Mouse (Mus musculus) stomach, embryonic 15.5 days (tissue): Measurements from ENCODE around the gene Kat2a. TPM values are rescaled to one million over a fixed set of nuclear protein-coding genes. Genes with fewer than 3 reads are reported as not detected.

Experiments
- ATAC-seq: fragments of 200-750 bp; cut with Nextera tagmentation; 2 replicates; pipeline ENCODE4 v1.8.0; 2017; ENCODE audit warnings: low read depth, moderate number of reproducible peaks, moderate TSS enrichment; ENCODE audit not compliant: insufficient read depth, low FRiP score
- H3K27ac ChIP-seq: fragments of 300-500 bp; sonication (generic); 2 replicates; pipeline ENCODE4 v1.5.1; 2015; ENCODE audit warnings: mild to moderate bottlenecking, inconsistent platforms
- H3K27me3 ChIP-seq: fragments of 300-500 bp; sonication (generic); replicated peaks from 2 replicates; pipeline ENCODE4 v1.6.1; 2015; ENCODE audit warnings: inconsistent platforms
- H3K36me3 ChIP-seq: fragments of 300-500 bp; sonication (generic); 2 replicates; pipeline ENCODE4 v1.6.1; 2015; ENCODE audit warnings: inconsistent platforms
- H3K4me1 ChIP-seq: fragments of 300-500 bp; sonication (generic); 2 replicates; pipeline ENCODE4 v1.6.1; 2015; ENCODE audit warnings: inconsistent platforms
- H3K4me2 ChIP-seq: fragments of 300-500 bp; sonication (generic); 2 replicates; pipeline ENCODE4 v1.6.1; 2015; ENCODE audit warnings: mild to moderate bottlenecking, inconsistent platforms
- H3K4me3 ChIP-seq: fragments of 300-500 bp; sonication (generic); replicated peaks from 2 replicates; pipeline ENCODE4 v1.5.1; 2015; ENCODE audit warnings: inconsistent platforms
- H3K9ac ChIP-seq: fragments of 300-500 bp; sonication (generic); 2 replicates; pipeline ENCODE4 v1.6.1; 2015; ENCODE audit warnings: inconsistent platforms
- H3K9me3 ChIP-seq: fragments of 300-500 bp; sonication (generic); 2 replicates; pipeline ENCODE4 v1.6.1; 2016; ENCODE audit warnings: inconsistent platforms
- WGBS: fragments of 180-500 bp; shearing (Covaris S2); methylation state at CpG from one replicate; pipeline ENCODE4 v1.1.7; 2015; 5-methylcytosine and 5-hydroxymethylcytosine counted together
- polyA plus RNA-seq: library from polyadenylated mRNA; unstranded; fragments of >200 nt; fragmentation: Nextera tagmentation; extraction: Ambion mirVana; gene quantifications from 2 replicates; pipeline ENCODE4 v1.2.1, GENCODE M21; 2015

Kat2a gene
- polyA plus RNA-seq, 1 experiment from 2014 or later: 47.3 TPM

- no peak overlapping the region for H3K27ac ChIP-seq
- H3K4me2 ChIP-seq: peak overlapping the region; percentile 46; the same call in 1 of the 2 replicates
- H3K9ac ChIP-seq: no peak overlapping the region
- peaks cover 8% of the 10 kb centered on the region for H3K4me1 ChIP-seq
- H3K4me3 ChIP-seq: no peak overlapping the region
- ATAC-seq: no peak
- no peaks in the 10 kb centered on the region for H3K27me3 ChIP-seq
- H3K36me3 ChIP-seq: peaks cover 33% of the 10 kb centered on the region
- no peaks in the 10 kb centered on the region for H3K9me3 ChIP-seq
- 64% methylated on average over 11 of the region's 11 CpGs for WGBS
Observed at GRCm38 (mm10) chr11:100703366-100703765, 8.9 kb downstream of the Kat2a start.

GRCm38 (mm10) chr11:100702906-100703305 lies 9.4 kb downstream of the Kat2a start:
- no peak overlapping the region for H3K9ac ChIP-seq
- peak overlapping the region; percentile 46 for H3K4me2 ChIP-seq
- H3K27ac ChIP-seq: no peak overlapping the region
- 39% methylated on average over 7 of the region's 7 CpGs for WGBS
- no peaks in the 10 kb centered on the region for H3K27me3 ChIP-seq
- no peak overlapping the region for H3K4me3 ChIP-seq
- ATAC-seq: no peak
- peaks cover 8% of the 10 kb centered on the region for H3K4me1 ChIP-seq
- H3K36me3 ChIP-seq: peaks cover 28% of the 10 kb centered on the region
- H3K9me3 ChIP-seq: no peaks in the 10 kb centered on the region

GRCm38 (mm10) chr11:100702081-100702851 lies 10.0 kb downstream of the Kat2a start:
- peak; percentile 40; the same call in 1 of the 2 replicates for ATAC-seq
- Histone ChIP-seq H3K4me2 (peak overlapping the region; percentile 46), H3K9ac (no peak overlapping the region), H3K27ac (no peak overlapping the region), H3K27me3 (no peaks in the 10 kb centered on the region), H3K36me3 (peaks cover 23% of the 10 kb centered on the region), H3K4me1 (peaks cover 8% of the 10 kb centered on the region), H3K4me3 (no peak overlapping the region), H3K9me3 (no peaks in the 10 kb centered on the region)
- WGBS: 38% methylated on average over 19 of the region's 19 CpGs

- no peak for ATAC-seq
Observed at GRCm38 (mm10) chr11:100701301-100701700, 11.0 kb downstream of the Kat2a start.

GRCm38 (mm10) chr11:100700710-100701109 lies 11.6 kb downstream of the Kat2a start:
- WGBS: 67% methylated on average over 3 of the region's 3 CpGs
- no peaks in the 10 kb centered on the region for H3K27me3 ChIP-seq
- H3K27ac ChIP-seq: no peak overlapping the region
- no peak overlapping the region for H3K4me3 ChIP-seq
- H3K9me3 ChIP-seq: no peaks in the 10 kb centered on the region
- H3K9ac ChIP-seq: no peak overlapping the region
- H3K36me3 ChIP-seq: peaks cover 7% of the 10 kb centered on the region
- H3K4me1 ChIP-seq: peaks cover 8% of the 10 kb centered on the region
- peak overlapping the region; percentile 46; the same call in 1 of the 2 replicates for H3K4me2 ChIP-seq
- no peak for ATAC-seq

More at GRCm38 (mm10) chr11:100701301-100701700, 11.0 kb downstream of the Kat2a start:
- Histone ChIP-seq H3K4me3 (peak overlapping the region; percentile 27), H3K4me2 (peak overlapping the region; percentile 46), H3K4me1 (peaks cover 8% of the 10 kb centered on the region), H3K27ac (no peak overlapping the region), H3K9ac (no peak overlapping the region), H3K27me3 (no peaks in the 10 kb centered on the region), H3K36me3 (peaks cover 13% of the 10 kb centered on the region), H3K9me3 (no peaks in the 10 kb centered on the region)
- 8% methylated on average over 14 of the region's 14 CpGs for WGBS

- Histone ChIP-seq H3K4me3 (no peak overlapping the region), H3K4me1 (peaks cover 4% of the 10 kb centered on the region), H3K9me3 (no peaks in the 10 kb centered on the region), H3K4me2 (no peak overlapping the region), H3K27me3 (no peaks in the 10 kb centered on the region), H3K9ac (no peak overlapping the region), H3K27ac (no peak overlapping the region), H3K36me3 (no peaks in the 10 kb centered on the region)
- 65% methylated on average over 7 of the region's 7 CpGs for WGBS
- no peak for ATAC-seq
Observed at GRCm38 (mm10) chr11:100697921-100698320, 14.3 kb downstream of the Kat2a start.

- ATAC-seq: no peak
- 43% methylated on average over 5 of the region's 5 CpGs for WGBS
Observed at GRCm38 (mm10) chr11:100694926-100695325, 17.3 kb downstream of the Kat2a start.

GRCm38 (mm10) chr11:100693154-100693553 lies 19.1 kb downstream of the Kat2a start:
- ATAC-seq: no peak
- WGBS: 28% methylated on average over 5 of the region's 5 CpGs

More at GRCm38 (mm10) chr11:100694926-100695325, 17.3 kb downstream of the Kat2a start:
- Histone ChIP-seq H3K27me3 (peaks cover 18% of the 10 kb centered on the region), H3K4me1 (peaks cover 9% of the 10 kb centered on the region; the same call in 1 of the 2 replicates), H3K36me3 (no peaks in the 10 kb centered on the region), H3K9ac (no peak overlapping the region), H3K4me2 (no peak overlapping the region), H3K9me3 (no peaks in the 10 kb centered on the region), H3K4me3 (no peak overlapping the region), H3K27ac (no peak overlapping the region)

GRCm38 (mm10) chr11:100692164-100692616 lies 20.1 kb downstream of the Kat2a start, which contains the start of gene Zfp385c:
Zfp385c (minus strand) TSS chr11:100692455.
- Histone ChIP-seq H3K4me2 (peak within 1 kb of the TSS; percentile 66), H3K4me1 (peaks cover 9% of the 10 kb centered on the region; the same call in 1 of the 2 replicates), H3K27me3 (peaks cover 18% of the 10 kb centered on the region), H3K9ac (peak within 1 kb of the TSS; percentile 22; the same call in 1 of the 2 replicates), H3K36me3 (no peaks in the 10 kb centered on the region), H3K9me3 (no peaks in the 10 kb centered on the region), H3K4me3 (peak within 1 kb of the TSS; percentile 33), H3K27ac (no peak within 1 kb of the TSS)
- no peak for ATAC-seq
- 1% methylated on average over 23 of the region's 23 CpGs for WGBS

More at GRCm38 (mm10) chr11:100693154-100693553, 19.1 kb downstream of the Kat2a start:
- Histone ChIP-seq H3K4me3 (no peak overlapping the region), H3K9me3 (no peaks in the 10 kb centered on the region), H3K27me3 (peaks cover 18% of the 10 kb centered on the region), H3K4me1 (peaks cover 9% of the 10 kb centered on the region; the same call in 1 of the 2 replicates), H3K36me3 (no peaks in the 10 kb centered on the region), H3K27ac (no peak overlapping the region), H3K9ac (no peak overlapping the region), H3K4me2 (no peak overlapping the region)

GRCm38 (mm10) chr11:100690389-100690788 lies 21.9 kb downstream of the Kat2a start:
- Histone ChIP-seq H3K27ac (no peak overlapping the region), H3K9ac (no peak overlapping the region), H3K4me3 (no peak overlapping the region), H3K27me3 (peaks cover 18% of the 10 kb centered on the region), H3K9me3 (no peaks in the 10 kb centered on the region), H3K4me2 (no peak overlapping the region), H3K36me3 (no peaks in the 10 kb centered on the region), H3K4me1 (peaks cover 9% of the 10 kb centered on the region; the same call in 1 of the 2 replicates)
- WGBS: 66% methylated on average over 7 of the region's 7 CpGs
- ATAC-seq: no peak

GRCm38 (mm10) chr11:100688443-100688842 lies 23.8 kb downstream of the Kat2a start:
- Histone ChIP-seq H3K9ac (no peak overlapping the region), H3K9me3 (no peaks in the 10 kb centered on the region), H3K4me1 (peaks cover 9% of the 10 kb centered on the region; the same call in 1 of the 2 replicates), H3K27ac (no peak overlapping the region), H3K4me2 (no peak overlapping the region), H3K36me3 (no peaks in the 10 kb centered on the region), H3K27me3 (peaks cover 18% of the 10 kb centered on the region), H3K4me3 (no peak overlapping the region)
- WGBS: 68% methylated on average over 4 of the region's 4 CpGs
- no peak for ATAC-seq

GRCm38 (mm10) chr11:100687265-100687664 lies 25.0 kb downstream of the Kat2a start:
- Histone ChIP-seq H3K27me3 (peaks cover 14% of the 10 kb centered on the region), H3K36me3 (no peaks in the 10 kb centered on the region), H3K4me1 (peaks cover 8% of the 10 kb centered on the region; the same call in 1 of the 2 replicates), H3K4me2 (no peak overlapping the region), H3K9me3 (no peaks in the 10 kb centered on the region), H3K9ac (no peak overlapping the region), H3K27ac (no peak overlapping the region), H3K4me3 (no peak overlapping the region)
- ATAC-seq: no peak
- WGBS: 66% methylated on average over 7 of the region's 7 CpGs
